Mouse (Mus musculus): ENCODE data around the gene Tmem136.

- no peak for TF ChIP-seq CTCF (IDR thresholded peaks at IDR 0.05; ENCODE audit: low read depth)
- no peak for TF ChIP-seq EP300 (IDR thresholded peaks at IDR 0.05; ENCODE audit: low read depth)
Measured at GRCm38 (mm10) chr9:43109125-43109524, 7.2 kb downstream of the Tmem136 start.

All from liver, postnatal 0 days (tissue).